Mouse (Mus musculus) midbrain, embryonic 15.5 days (tissue): ENCODE measurements around the gene Cfc1. TPM values are rescaled to one million over a fixed set of nuclear protein-coding genes. Genes with fewer than 3 reads are reported as not detected.

Source experiments
- polyA plus RNA-seq: library from polyadenylated mRNA; unstranded; fragments of >200 nt; fragmentation: Nextera tagmentation; extraction: Ambion mirVana; gene quantifications from 2 replicates; pipeline ENCODE4 v1.2.1, GENCODE M21; 2015

Cfc1 gene
- polyA plus RNA-seq, 1 experiment from 2014 or later: 0.19 TPM

Other genes starting within 250 kb of the Cfc1 start
- 70.6 and 71.2 TPM in 2 replicates for gene Ccdc115, start 96.0 kb upstream of the Cfc1 start, polyA plus RNA-seq
- gene Imp4, start 95.8 kb upstream of the Cfc1 start, polyA plus RNA-seq: 54.3 and 54.7 TPM in 2 replicates
- gene Ptpn18, start 75.9 kb upstream of the Cfc1 start, polyA plus RNA-seq: 4.8 and 7.1 TPM in 2 replicates
- not detected in 2 replicates for gene Prss39, start 37.2 kb upstream of the Cfc1 start, polyA plus RNA-seq
- gene Prss40, start 25.3 kb downstream of the Cfc1 start, polyA plus RNA-seq: 0.14 TPM in 1 of 2 replicates, not detected in the other
- 35.3 and 38.8 TPM in 2 replicates for gene Amer3, start 44.0 kb downstream of the Cfc1 start, polyA plus RNA-seq